Mouse (Mus musculus): ENCODE measurements around the gene Pbrm1.
A peak's percentile ranks its signal among the peaks of the same experiment; 100 is the strongest.

The Pbrm1 gene

DNA sequence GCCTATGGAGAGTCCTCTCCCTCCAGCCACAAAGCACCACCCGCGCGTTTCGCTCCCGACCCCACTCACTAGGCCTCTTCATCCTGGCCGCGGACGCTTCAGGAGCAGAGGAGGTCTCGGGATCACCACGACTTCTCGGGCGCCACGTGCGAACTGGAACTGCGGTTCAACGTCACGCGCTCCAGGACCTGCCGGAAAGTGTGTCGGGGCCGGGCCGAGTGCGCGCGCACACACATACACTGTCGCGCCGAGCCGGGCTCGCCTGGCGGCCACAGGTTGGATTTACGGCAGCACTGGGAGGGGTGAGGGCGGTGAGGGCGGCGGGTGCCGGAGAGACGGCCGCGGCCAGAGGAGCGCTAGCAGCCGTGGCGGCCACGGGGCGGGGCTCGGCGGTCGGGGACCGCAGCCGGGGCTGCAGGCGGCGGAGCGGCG is at the start of gene Pbrm1, which contains the start of gene Gnl3:
Pbrm1 (plus strand) TSS at position 279 of the 432 bp plus-strand sequence.
Gnl3 (minus strand) TSS at position 293 of the 432 bp plus-strand sequence.
- peak; percentile 94 to 95 for DNase-seq

DNA sequence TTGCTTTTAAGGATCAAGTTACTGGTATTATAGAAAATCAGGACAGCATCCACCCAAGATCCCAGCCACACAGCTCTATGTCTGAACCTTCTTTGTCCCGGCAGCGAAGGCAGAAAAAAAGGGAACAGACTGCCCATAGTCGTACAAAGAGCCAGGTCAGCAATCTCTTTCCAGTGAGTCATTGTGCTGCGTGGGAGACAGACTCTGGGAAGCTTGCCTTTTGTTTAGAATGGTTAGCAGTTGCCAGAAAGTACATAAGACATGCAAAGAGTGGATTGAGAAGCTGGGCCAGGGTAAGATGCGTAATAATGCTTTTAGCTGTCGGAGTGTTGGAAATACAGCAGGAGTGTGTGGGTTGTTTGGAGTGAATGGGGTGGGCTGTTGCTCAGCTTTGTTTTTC is 44.7 kb upstream of the Pbrm1 start:
- DNase-seq, result no peak

DNA sequence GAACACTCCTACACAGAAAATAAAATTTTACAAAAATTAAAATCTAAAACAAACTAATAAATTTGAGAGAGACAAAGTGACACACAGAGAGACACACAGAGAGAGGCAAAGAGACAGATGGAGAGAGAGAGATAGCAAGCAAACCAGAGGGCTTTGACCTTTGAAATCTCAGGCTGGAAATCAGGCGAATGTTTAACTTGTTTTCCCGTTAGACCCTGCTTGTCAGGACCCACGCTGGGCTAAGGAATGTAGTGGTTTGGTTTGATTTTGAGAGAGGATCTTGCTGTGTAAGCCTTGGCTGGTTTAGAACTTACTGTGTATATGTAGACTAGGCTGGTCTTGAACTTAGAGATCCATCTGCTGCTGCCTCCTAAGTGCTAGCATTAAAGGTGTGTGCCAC is 42.7 kb upstream of the Pbrm1 start:
- no peak for DNase-seq

DNA sequence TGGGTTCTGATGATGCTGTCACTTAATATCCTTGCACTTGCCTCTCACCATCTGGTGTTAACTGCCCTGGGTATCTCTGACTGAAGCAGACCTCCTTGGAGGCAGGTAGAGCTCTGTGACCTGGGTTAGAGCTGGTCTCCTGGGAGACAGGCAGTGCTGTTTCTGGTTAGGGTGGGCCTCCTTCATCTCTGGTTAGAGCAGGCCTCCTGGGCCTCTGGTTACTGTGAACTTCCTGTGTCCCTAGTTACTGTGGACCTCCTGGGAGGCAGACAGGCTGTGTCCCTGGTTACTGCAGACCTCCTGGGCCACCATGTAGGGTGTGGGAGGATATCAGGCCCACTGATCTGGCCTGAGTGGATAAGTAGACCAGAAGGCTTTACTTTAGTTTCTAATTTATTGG is 22.5 kb upstream of the Pbrm1 start:
- no peak for DNase-seq

DNA sequence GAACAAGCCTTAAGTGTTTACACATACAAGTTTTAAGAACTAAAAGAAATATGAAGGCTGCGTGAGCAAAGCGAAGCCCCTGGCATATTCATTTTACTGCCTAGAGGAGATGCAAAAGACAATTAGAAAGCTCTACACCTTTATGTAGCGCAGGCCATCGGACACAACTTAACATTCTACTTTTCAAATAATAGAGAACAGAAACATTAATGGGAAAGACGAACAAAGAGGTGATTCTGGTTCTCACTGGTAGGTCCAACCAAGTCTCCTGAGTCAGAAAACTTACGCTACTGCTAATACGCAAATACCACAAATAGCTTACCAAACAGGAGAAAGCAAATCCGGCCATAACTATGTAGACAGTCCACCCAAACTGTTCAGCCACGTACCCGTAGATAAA is 18.6 kb upstream of the Pbrm1 start:
- no peak for DNase-seq

DNA sequence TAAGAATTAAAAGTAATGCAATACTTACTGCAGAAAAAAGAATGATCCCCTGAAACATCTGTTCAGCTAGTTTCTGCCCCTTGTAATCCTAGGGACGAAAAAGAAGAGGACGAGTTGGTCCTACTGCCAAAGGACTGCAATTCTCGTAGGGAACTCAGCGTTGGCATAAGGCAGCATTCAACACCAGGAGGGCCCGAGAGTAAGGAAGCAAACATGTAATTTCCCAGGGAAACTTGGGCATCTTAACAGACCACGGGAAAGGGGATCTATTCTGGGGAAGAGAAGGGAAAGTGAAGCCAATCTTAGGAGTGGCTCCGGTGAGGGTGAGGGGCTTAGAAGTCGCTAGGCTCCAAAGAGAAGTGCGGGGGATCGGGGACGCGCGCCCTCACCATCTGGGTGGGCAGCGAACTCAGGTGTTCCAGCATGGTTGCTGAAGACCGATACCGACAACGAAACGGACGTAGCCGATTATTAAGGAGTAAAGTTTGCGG is 18.1 kb upstream of the Pbrm1 start:
- no peak for DNase-seq

DNA sequence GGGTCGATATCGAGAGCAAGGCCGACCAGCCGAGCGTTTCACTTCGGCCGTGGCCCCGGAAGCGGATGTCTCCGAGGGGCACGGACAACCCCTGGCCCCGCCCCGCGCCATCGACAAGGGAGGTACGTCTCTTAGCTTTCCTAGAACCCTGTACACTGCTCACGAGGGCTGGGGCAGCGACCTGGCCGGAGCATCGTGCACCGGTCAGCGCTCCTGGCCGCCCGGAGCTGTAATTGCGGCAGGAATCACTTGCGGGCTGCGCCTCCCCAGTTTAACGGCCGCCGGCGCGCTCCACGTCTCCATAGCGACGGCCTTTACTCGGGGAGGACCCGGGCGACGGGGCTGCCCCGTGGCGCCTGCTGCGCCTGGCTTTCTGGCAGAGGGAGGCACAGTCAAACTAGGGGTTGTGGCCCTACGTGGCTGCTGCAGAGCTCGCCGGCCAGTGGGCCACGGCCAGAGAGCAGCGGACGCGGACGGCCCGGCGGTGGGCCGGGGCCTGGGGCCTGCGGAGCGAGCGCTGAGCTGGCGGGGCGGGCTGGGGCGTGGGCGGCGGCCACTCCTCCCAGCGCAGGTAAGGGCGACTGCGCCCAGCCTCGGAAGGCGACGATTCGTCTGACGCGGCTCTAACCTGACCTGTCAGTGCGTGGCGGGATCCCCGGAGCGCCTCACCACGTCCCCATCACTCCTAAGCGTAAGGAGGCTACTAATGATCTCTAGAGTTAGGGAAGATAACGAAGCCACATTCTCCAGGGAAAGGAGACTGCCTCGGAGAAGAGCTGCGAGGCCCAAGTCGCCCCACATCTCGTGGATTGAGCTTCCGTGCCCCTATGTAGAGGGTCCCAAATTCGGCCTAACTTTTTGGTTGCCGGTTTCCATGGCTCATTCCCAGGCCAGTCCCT is 17.4 kb upstream of the Pbrm1 start, which contains the start of the genes Glt8d1 and Spcs1:
Glt8d1 (plus strand) TSS at position 94 of the 899 bp plus-strand sequence.
Spcs1 (minus strand) TSS at position 366 of the 899 bp plus-strand sequence.
- DNase-seq, result peak; percentile 72 to 75

DNA sequence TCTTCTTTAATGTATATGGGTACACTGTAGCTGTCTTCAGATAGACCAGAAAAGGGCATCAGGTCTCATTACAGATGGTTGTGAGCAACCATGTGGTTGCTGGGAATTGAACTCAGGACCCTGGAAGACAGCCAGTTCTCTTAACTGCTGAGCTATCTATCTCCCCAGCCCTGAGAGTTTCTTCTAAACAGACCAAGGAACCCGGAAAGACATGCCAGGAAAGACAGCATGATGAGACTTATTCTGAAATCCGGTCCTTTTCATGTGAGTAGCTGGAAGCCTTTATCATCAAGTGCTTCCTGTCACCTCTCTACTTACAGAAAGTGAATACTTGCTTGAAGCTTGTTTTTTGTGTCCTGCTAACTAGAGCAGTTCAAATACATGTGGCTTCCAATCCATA is 14.4 kb upstream of the Pbrm1 start:
- DNase-seq, result no peak

DNA sequence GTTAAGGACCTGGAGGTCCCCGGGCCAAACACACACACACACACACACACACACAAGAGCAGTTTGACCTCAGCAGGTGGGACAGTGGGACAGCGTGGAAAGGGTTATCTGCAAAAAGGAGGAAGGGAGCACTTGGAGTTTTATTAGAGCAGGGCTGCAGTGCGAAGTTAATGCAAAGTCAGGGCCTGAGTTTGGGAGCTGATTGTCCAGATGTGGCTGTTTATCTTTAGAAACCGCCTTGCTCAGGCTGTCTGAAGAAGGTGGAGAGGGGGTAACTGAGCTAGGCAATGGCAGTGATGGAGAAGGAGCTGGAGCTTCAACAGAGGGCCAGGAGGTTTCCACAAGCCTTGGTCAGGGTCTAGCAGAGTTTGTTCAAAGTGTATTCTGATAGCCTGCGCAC is 12.2 kb upstream of the Pbrm1 start:
- DNase-seq, result no peak

DNA sequence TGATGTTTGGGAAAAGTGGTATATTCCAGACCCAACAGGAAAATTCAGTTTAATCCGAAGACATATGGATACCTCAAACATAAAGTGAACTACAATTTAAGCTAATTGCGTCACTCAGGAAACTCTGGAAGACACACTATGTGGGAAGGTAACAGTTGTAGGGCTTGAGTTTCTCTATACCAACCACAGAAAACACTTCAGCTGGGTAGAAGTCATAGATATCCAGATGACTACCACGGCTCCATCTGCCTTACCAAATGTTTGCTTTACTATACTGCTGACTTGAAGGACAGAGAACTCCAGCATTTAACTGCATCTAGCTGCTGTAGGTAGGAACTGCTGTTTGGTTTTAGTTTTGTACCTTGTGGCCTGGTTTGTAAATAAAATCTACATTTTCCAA is 7.3 kb upstream of the Pbrm1 start:
- DNase-seq, result no peak

DNA sequence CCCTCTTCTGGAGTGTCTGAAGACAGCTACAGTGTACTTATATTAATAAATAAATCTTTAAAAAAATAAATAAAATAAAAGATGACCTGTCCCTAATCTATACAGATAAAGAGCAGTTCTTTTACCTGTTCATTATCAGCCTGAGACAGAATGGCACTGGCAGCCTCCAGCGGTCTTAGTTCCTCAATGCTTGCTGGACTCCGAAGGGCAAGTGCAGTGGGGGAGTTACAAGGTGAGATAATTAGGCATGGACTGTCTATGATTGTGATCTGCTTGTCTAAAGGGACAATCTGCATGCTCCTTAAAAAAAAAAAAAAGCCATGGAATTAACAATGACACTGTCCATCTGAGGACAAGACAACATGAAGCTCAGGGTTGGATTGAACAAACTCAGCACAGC is 5.0 kb upstream of the Pbrm1 start:
- DNase-seq, result no peak

DNA sequence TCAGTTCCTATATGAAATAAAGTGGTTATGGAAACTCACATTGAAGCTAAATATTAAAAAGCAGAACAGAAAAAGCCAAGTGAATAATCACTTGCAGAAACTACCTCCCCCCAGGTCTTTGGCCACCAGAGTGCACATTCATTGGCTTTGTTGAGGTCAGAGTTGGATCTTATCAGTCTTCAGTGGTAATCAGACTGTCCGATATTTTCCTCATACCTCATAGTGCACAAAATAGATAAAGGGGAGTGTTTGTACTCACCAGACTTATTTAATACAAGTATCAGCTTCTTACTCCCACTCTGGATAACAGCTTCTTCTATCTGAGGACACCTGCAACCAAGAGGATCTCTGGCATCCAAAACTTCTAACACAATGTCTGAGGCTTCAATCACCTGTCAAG is 2.9 kb upstream of the Pbrm1 start:
- no peak for DNase-seq

DNA sequence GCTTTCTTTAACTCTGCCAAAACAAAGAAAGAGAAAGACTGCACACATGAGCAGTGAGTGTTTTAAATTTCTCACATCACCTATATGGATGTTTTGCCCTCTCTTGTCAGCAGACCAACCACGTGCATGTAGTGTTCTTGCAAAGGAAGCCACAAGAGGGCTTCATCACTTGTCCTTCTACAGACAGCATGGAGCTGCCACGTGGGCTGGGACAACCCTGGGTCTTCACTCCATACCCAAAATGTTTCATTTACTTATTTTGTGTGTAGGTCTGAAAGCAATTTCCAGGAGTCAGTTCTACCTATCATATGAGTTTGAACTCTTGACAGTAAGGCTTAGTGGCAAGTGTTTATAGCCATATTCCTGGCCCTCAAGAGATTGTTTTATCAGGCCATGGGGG is 1.1 kb upstream of the Pbrm1 start:
- no peak for DNase-seq

DNA sequence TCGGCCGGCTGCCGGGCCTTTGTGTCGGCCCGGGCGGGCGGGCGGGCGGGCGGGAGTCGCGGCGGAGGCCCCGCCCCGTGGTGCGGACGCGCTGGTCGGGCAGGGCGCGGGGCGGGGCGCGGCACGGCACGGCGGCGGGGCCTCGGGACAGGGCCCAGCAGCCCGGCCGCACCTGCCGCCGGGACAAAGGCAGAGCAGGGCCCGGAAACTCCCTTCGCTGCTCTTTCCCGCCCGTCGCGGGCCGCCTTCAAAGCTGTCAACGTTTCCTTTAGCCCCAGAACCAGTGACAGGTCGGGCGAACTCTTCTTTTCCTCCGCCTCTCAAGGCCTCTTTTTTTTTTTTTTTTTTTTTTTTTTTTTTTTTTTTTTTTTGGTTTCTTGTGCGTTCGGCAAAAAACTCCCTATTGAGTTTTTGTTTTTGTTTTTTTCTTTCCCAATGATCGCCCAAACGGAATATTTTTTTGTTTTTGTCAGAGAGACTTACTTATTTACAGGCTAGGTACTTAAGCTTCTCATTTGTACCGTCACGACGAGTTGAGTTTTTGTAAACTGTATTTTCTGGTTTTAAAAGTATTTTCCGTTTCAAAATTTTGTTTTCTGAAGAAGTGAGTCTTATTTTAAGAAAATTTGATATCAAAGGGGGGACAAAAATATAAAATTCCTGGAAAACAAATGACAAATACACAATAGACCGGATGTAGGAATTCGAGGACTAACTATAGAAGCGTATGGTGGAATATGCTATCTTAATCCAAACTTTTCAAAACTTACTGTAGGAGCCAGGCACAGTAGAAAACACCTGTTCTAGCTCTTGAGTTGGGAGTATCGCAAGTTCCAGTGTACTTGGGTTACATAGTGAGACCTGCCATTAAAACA is 630 bp downstream of the Pbrm1 start:
- DNase-seq, result peak; percentile 82 to 87

DNA sequence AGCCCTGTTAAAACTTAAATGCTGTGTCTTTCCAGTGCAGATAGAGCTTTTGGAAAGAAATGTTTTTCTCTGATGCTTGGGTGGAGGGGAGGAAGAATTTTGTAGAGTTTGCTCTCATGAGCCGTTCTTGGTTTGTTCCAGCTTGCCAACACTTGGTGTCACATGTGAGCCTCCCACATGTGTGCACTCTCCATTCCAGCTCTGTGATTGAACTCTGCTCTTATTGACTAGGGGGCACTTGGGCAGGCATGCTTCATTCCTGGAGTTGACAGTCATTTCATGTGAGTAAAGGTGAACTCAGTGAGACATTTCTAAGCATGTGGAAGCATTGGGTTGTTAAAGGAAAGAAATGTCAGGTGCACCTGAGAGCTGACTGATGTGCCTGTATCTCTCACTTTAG is 3.6 kb downstream of the Pbrm1 start:
- no peak for DNase-seq

DNA sequence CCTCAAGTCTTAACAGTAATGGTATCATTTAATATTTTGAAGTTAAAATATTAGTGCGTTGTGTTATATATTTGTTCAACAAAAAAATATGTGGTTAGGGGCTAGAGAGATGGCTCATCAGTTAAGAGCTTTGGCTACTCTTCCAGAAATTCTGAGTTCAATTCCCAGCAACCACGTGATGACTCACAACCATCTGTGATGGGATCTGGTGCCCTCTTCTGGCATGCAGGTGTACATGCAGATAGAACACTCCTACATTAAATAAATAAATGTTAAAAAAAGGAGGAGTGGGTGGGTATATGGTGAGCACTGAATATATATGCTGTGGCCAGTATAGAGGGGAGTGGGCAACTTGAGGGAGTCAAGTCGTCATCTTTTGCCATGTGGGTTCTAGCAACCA is 6.8 kb downstream of the Pbrm1 start:
- DNase-seq, result no peak

DNA sequence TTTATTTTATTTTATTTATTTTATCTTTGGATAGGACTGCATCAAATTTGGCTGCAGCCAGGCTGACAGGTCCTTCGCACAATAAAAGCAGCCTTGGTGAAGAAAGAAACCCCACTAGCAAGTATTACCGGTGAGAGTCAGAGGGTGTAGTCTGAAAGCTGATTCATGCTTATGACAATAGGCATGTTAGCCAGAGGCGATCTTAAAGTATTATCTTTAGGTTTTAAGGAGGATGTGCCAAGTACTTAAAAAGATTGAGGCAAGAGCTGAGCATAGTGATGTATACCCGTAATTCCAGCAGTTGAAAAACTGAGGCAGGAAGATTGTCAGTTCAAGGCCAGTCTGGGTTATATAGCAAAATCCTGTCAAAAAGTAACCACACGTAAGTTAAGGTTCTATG is 26.4 kb downstream of the Pbrm1 start:
- no peak for DNase-seq

DNA sequence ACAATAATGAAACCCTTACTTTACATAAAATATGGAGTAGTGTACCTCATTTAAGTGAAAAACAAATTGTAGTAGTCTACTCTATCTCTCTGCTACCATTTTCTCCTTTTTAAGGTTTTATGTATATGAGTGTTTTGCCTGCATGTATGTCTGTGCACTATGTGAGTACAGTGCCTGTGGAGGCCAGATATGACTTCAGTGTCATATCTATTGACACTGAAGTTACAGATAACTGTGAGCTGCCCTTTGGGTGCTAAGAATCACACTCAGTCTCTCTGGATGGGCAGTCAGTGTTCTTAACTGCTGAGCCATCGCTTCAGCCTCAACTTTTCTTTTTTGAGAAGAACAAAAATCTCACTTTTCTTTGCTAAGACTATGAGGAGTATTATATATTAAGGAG is 26.9 kb downstream of the Pbrm1 start:
- no peak for DNase-seq

DNA sequence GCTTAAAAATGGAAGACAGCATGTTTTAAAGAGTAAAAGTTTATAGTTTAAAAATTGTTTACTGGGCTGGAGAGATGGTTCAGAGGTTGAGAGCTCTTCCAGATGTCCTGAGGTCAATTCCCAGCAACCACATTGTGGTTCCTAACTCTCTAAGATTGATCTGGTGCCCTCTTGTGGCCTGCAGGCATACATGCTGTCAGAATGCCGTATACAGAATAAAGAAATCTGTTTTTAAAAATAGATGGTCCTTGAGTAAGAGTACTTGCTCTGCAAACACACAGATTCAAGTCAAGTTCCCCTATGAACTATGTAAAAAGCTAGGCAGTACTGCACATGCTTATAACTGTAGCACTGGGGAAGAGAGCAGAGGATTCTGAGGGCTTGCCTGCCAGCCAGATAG is 43.3 kb downstream of the Pbrm1 start:
- no peak for DNase-seq

DNA sequence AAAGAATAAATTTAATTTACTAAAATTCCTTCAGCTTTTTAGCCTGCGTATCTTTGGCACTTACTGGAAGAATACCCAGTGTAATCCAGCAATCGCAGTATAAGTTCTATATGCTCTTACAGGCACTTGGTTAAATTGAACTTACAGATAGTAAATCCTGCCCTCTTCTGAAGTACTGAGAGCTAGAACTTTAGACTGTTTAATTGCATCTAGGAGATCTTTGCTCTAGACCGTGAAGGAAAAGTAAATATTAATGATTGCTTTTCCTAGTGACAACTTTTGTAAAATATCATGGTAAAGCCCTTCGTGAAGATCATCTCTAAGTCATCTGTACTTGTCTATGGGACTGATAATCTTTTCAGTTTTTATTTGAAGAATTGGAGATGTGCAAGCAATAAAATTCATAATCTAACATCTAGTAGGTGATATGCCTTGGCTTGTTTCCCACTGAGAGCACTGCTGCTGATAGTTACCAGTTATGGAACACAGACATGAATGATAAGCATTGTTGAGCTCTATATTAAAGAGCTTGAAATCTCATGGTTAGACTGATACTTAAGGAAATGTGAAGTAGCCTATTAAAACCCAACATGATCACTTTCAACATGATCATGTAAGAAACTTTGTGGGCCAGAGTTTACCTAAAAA is 50.3 kb downstream of the Pbrm1 start:
- DNase-seq, result no peak

DNA sequence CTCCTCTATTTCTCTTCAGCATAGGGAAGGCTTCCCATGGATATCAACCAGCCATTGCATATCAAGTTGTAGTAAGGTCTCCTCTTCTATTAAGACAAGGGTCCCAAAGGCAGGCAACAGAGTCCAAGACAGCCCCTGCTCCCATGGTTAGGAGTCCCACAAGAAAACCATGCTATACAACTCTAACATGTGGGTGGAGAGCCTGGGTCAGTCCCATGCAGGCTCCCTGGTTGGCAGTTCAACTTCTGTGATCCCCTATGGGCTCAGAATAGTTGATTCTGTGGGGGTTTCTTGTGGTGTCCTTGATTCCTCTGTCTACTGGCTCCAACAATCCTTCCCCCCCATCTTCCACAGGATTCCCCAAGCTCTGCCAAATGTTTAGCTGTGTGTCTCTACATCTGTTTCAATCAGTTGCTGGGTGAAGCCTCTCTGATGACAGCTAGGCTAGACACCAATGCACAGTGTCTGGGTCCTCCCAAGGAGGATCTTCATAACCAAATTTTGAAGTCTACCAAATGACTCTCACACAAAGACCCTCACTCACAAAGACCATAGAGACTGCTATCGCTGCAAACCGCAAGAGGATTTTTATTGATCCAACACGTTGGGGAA is 59.8 kb downstream of the Pbrm1 start:
- DNase-seq, result no peak

DNA sequence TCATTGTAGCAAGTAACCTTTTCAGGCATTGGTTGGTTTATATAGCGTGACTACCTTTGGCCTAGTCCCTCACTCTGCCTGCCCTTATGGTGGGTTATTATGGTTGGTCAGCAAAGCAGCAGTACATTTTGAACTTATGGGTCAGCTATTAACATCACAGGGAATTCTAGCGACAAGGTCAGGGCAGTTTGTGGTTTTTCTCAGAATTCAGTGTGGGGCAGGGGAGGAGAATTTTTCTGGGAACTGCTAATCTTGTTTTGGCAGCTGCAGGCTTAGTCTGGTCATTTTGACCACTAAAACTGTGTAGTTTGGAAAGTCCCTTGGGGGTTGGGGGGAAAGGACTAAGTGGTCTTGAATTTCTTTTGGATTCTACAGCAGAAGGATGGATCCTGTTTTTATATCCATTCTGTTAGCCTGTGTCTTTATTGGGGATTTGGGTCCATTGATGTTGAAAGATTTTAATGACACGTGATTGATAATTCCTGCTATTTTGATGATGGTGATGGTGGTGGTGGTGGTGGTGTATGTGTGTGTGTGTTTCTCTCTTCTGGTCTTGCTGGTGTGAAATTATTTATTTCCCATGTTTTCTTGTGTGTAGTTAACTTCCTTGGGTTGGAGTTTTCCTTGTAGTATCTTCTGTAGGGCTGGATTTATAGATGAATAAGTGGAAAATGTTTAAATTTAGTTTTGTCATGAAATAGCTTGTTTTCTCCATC is 60.5 kb downstream of the Pbrm1 start:
- no peak for DNase-seq

All from thymus, adult 18-20 months (tissue).